Mouse (Mus musculus) heart, postnatal 0 days (tissue): ENCODE measurements around the gene Ephb1. TPM values are rescaled to one million over a fixed set of nuclear protein-coding genes. Genes with fewer than 3 reads are reported as not detected.
A peak's percentile ranks its signal among the peaks of the same experiment; 100 is the strongest.

ENCODE experiments used
- ATAC-seq: fragments of 200-750 bp; cut with Nextera tagmentation; 2 replicates; pipeline ENCODE4 v1.8.0; 2017; ENCODE audit warnings: low read depth, moderate number of reproducible peaks, moderate library complexity; ENCODE audit not compliant: insufficient read depth
- DNase-seq: peaks from one replicate; pipeline ENCODE4 v3.0.0-alpha.2; 2016; ENCODE audit warnings: low spot score
- H3K27ac ChIP-seq: fragments of 300-500 bp; sonication (generic); 2 replicates; pipeline ENCODE4 v1.5.1; 2014; ENCODE audit warnings: low read depth, mild to moderate bottlenecking
- H3K27me3 ChIP-seq: fragments of 300-500 bp; sonication (generic); 2 replicates; pipeline ENCODE4 v1.6.1; 2014; ENCODE audit warnings: low read length, mixed read lengths; ENCODE audit not compliant: control insufficient read depth, insufficient read depth
- H3K36me3 ChIP-seq: fragments of 300-500 bp; sonication (generic); replicated peaks from 2 replicates; pipeline ENCODE4 v1.6.1; 2014; ENCODE audit warnings: low read length, mixed read lengths; ENCODE audit not compliant: control insufficient read depth, insufficient read depth
- H3K4me1 ChIP-seq: fragments of 300-500 bp; sonication (generic); 2 replicates; pipeline ENCODE4 v1.6.1; 2014; ENCODE audit warnings: antibody characterized with exemption; ENCODE audit not compliant: control insufficient read depth, insufficient read depth
- H3K4me2 ChIP-seq: fragments of 300-500 bp; sonication (generic); 2 replicates; pipeline ENCODE4 v1.6.1; 2014; ENCODE audit warnings: low read depth, mild to moderate bottlenecking, low read length, moderate library complexity
- H3K4me3 ChIP-seq: fragments of 300-500 bp; sonication (generic); 2 replicates; pipeline ENCODE4 v1.5.1; 2014; ENCODE audit warnings: low read depth, low read length
- H3K9ac ChIP-seq: fragments of 300-500 bp; sonication (generic); replicated peaks from 2 replicates; pipeline ENCODE4 v1.6.1; 2014; ENCODE audit warnings: low read depth, low read length, mixed read lengths
- H3K9me3 ChIP-seq: fragments of 300-500 bp; sonication (generic); replicated peaks from 2 replicates; pipeline ENCODE4 v1.6.1; 2016; ENCODE audit warnings: low read length; ENCODE audit not compliant: control insufficient read depth
- CTCF ChIP-seq: IDR thresholded peaks from 2 replicates; pipeline ENCODE4 v1.5.1; 2016; ENCODE audit warnings: antibody characterized with exemption, control low read depth, low read depth
- EP300 ChIP-seq: IDR thresholded peaks from 2 replicates; pipeline ENCODE4 v1.6.1; 2016; ENCODE audit warnings: antibody characterized with exemption, low read depth
- WGBS: fragments of 180-500 bp; shearing (Covaris S2); extraction: QIAGEN DNeasy Blood & Tissue Kit; methylation state at CpG from one replicate; pipeline ENCODE4 v1.1.7; 2014; 5-methylcytosine and 5-hydroxymethylcytosine counted together
- polyA plus RNA-seq: library from polyadenylated mRNA; unstranded; fragments of >200 nt; fragmentation: Nextera tagmentation; extraction: Ambion mirVana; gene quantifications from 2 replicates; pipeline ENCODE4 v1.2.1, GENCODE M21; 2015
- total RNA-seq: library from RNA; depleted of rRNA; stranded (reverse); fragments of >200 nt; gene quantifications from 2 replicates; pipeline ENCODE4 v1.2.3, GENCODE M21; 2014; ENCODE audit warnings: low replicate concordance; rRNA removed

Ephb1 gene
- total RNA-seq: 2.1 and 2.5 TPM in 2 replicates
- polyA plus RNA-seq: 0.96 TPM in 2 replicates

GRCm38 (mm10) chr9:102354561-102354973 lies at the start of gene Ephb1:
Ephb1 (minus strand) TSS chr9:102354693.
- Histone ChIP-seq H3K36me3 (no peaks in the 10 kb centered on the region), H3K27ac (no peak within 1 kb of the TSS), H3K9ac (0 out of 2 replicates have a peak within 1 kb of the TSS, but pooled peaks have one; percentile 15), H3K4me1 (peaks cover 6% of the 10 kb centered on the region; the same call in 1 of the 2 replicates), H3K4me3 (peak within 1 kb of the TSS; percentile 50), H3K9me3 (no peaks in the 10 kb centered on the region), H3K4me2 (peak within 1 kb of the TSS; percentile 71), H3K27me3 (peaks cover 81% of the 10 kb centered on the region)
- ATAC-seq (peak; percentile 85), DNase-seq (peak; percentile 91)
- under 1% methylated on average over 22 of the region's 22 CpGs for WGBS
- peak; percentile 97 for TF ChIP-seq CTCF
- TF ChIP-seq EP300: no peak

- TF ChIP-seq EP300 (no peak), CTCF (peak; percentile 72)
- H3K36me3 ChIP-seq: no peaks in the 10 kb centered on the region
- no peak overlapping the region for H3K9ac ChIP-seq
- no peak overlapping the region for H3K4me2 ChIP-seq
- no peaks in the 10 kb centered on the region for H3K4me1 ChIP-seq
- DNase-seq: peak; percentile 43
- H3K9me3 ChIP-seq: no peaks in the 10 kb centered on the region
- 19% methylated on average over 18 of the region's 18 CpGs for WGBS
- H3K27me3 ChIP-seq: peaks cover 3% of the 10 kb centered on the region; the same call in 1 of the 2 replicates
- peak; percentile 40; the same call in 1 of the 2 replicates for ATAC-seq
- H3K4me3 ChIP-seq: no peak overlapping the region
- no peak overlapping the region for H3K27ac ChIP-seq
These were observed 48.9 kb upstream of the Ephb1 start for GRCm38 (mm10) chr9:102403086-102404021.

- Histone ChIP-seq H3K4me2 (no peak overlapping the region), H3K27me3 (peaks cover 3% of the 10 kb centered on the region; the same call in 1 of the 2 replicates), H3K4me1 (no peaks in the 10 kb centered on the region), H3K27ac (no peak overlapping the region), H3K4me3 (no peak overlapping the region), H3K36me3 (no peaks in the 10 kb centered on the region), H3K9ac (no peak overlapping the region), H3K9me3 (no peaks in the 10 kb centered on the region)
- TF ChIP-seq EP300: no peak
- no peak for TF ChIP-seq CTCF
- no peak for ATAC-seq
- WGBS: 67% methylated on average over 3 of the region's 3 CpGs
- DNase-seq: no peak
These were observed 48.2 kb upstream of the Ephb1 start for GRCm38 (mm10) chr9:102402671-102403070.

DNA sequence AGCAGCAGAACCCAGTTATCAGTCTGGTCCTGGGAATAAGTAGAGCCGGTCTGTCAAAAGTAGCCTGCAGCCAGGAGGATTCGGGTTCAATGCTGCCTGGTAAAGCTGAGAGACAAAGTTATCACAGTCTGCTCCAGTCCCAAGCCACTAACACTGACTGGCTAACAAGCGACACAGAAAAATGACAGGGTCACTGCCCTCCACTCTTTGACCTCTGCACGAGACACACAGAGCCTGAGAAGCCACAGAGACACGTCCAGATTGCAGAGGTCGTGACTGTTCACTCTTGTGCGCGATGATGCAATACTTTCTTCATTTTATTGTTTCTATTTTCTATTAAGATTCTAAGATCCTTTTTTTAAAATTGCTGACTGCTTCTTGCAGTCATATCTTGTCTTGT lies 33.8 kb upstream of the Ephb1 start:
- no peak overlapping the region for H3K4me3 ChIP-seq
- peaks cover 5% of the 10 kb centered on the region; the same call in 1 of the 2 replicates for H3K27me3 ChIP-seq
- ATAC-seq: no peak
- H3K9ac ChIP-seq: no peak overlapping the region
- no peaks in the 10 kb centered on the region for H3K4me1 ChIP-seq
- H3K36me3 ChIP-seq: no peaks in the 10 kb centered on the region
- TF ChIP-seq EP300 (no peak), CTCF (no peak)
- no peak overlapping the region for H3K4me2 ChIP-seq
- 50% methylated on average over 8 of the region's 8 CpGs for WGBS
- no peaks in the 10 kb centered on the region for H3K9me3 ChIP-seq
- DNase-seq: no peak
- H3K27ac ChIP-seq: no peak overlapping the region

- Histone ChIP-seq H3K27ac (no peak overlapping the region), H3K27me3 (peaks cover 5% of the 10 kb centered on the region; the same call in 1 of the 2 replicates), H3K9ac (no peak overlapping the region), H3K4me2 (no peak overlapping the region), H3K4me1 (no peaks in the 10 kb centered on the region), H3K9me3 (no peaks in the 10 kb centered on the region), H3K36me3 (no peaks in the 10 kb centered on the region), H3K4me3 (no peak overlapping the region)
- TF ChIP-seq CTCF (no peak), EP300 (no peak)
- ATAC-seq (no peak), DNase-seq (no peak)
- 89% methylated on average over 9 of the region's 9 CpGs for WGBS
These were observed 32.3 kb upstream of the Ephb1 start for GRCm38 (mm10) chr9:102386816-102387215.
